Mouse (Mus musculus): ENCODE data around the gene Msi2. TPM values are rescaled to one million over a fixed set of nuclear protein-coding genes. Genes with fewer than 3 reads are reported as not detected.

Gene Msi2
- total RNA-seq, 2 experiments from 2014 or later = 200 to 212 TPM

GRCm38 (mm10) chr11:88334893-88335292 is 383.4 kb downstream of the Msi2 start:
- no peak for DNase-seq (ENCODE audit: low spot score in 2 of 2)

- no peak for DNase-seq (ENCODE audit: low spot score in 2 of 2)
Measured at GRCm38 (mm10) chr11:88332309-88332934, 385.9 kb downstream of the Msi2 start.

GRCm38 (mm10) chr11:88331722-88332121 is 386.6 kb downstream of the Msi2 start:
- no peak for DNase-seq (ENCODE audit: low spot score in 2 of 2)

- DNase-seq (ENCODE audit: low spot score in 2 of 2) = no peak
Measured at GRCm38 (mm10) chr11:88330799-88331198, 387.5 kb downstream of the Msi2 start.

GRCm38 (mm10) chr11:88328813-88329595 is 389.3 kb downstream of the Msi2 start:
- no peak for DNase-seq (ENCODE audit: low spot score in 2 of 2)

GRCm38 (mm10) chr11:88327016-88327415 is 391.3 kb downstream of the Msi2 start:
- DNase-seq (ENCODE audit: low spot score in 2 of 2) = no peak

GRCm38 (mm10) chr11:88318850-88319249 is 399.5 kb downstream of the Msi2 start:
- DNase-seq (ENCODE audit: low spot score in 2 of 2) = no peak

GRCm38 (mm10) chr11:88315393-88315792 is 402.9 kb downstream of the Msi2 start:
- no peak for DNase-seq (ENCODE audit: low spot score in 2 of 2)

- no peak for DNase-seq (ENCODE audit: low spot score in 2 of 2)
Measured at GRCm38 (mm10) chr11:88314471-88314870, 403.8 kb downstream of the Msi2 start.

- DNase-seq (ENCODE audit: low spot score in 2 of 2) = no peak
Measured at GRCm38 (mm10) chr11:88313512-88313911, 404.8 kb downstream of the Msi2 start.

- no peak for DNase-seq (ENCODE audit: low spot score in 2 of 2)
Measured at GRCm38 (mm10) chr11:88311606-88312005, 406.7 kb downstream of the Msi2 start.

- DNase-seq (ENCODE audit: low spot score in 2 of 2) = no peak
Measured at GRCm38 (mm10) chr11:88310773-88311172, 407.5 kb downstream of the Msi2 start.

GRCm38 (mm10) chr11:88309059-88309700 is 409.1 kb downstream of the Msi2 start:
- no peak for DNase-seq (ENCODE audit: low spot score in 2 of 2)

GRCm38 (mm10) chr11:88307616-88308543 is 410.4 kb downstream of the Msi2 start:
- DNase-seq (ENCODE audit: low spot score in 2 of 2) = no peak

GRCm38 (mm10) chr11:88305759-88306158 is 412.6 kb downstream of the Msi2 start:
- DNase-seq (ENCODE audit: low spot score in 2 of 2) = no peak

GRCm38 (mm10) chr11:88301619-88302018 is 416.7 kb downstream of the Msi2 start:
- no peak for DNase-seq (ENCODE audit: low spot score in 2 of 2)

GRCm38 (mm10) chr11:88299345-88299744 is 419.0 kb downstream of the Msi2 start:
- no peak for DNase-seq (ENCODE audit: low spot score in 2 of 2)

- no peak for DNase-seq (ENCODE audit: low spot score in 2 of 2)
Measured at GRCm38 (mm10) chr11:88297526-88297925, 420.8 kb downstream of the Msi2 start.

- no peak for DNase-seq (ENCODE audit: low spot score in 2 of 2)
Measured at GRCm38 (mm10) chr11:88295298-88295697, 423.0 kb downstream of the Msi2 start.

GRCm38 (mm10) chr11:88294394-88294710 is 424.0 kb downstream of the Msi2 start:
- no peak for DNase-seq (ENCODE audit: low spot score in 2 of 2)
